Mouse (Mus musculus) kidney, postnatal 25 days (tissue): Measurements from ENCODE around the gene Gpc1.
A peak's percentile ranks its signal among the peaks of the same experiment; 100 is the strongest.

Source experiments
- DNase-seq, 2 experiments: peaks; one replicate each; pipeline ENCODE4 v3.0.0; 2021; ENCODE audit warnings: mixed read lengths in 2 of 2

Gpc1 gene

DNA sequence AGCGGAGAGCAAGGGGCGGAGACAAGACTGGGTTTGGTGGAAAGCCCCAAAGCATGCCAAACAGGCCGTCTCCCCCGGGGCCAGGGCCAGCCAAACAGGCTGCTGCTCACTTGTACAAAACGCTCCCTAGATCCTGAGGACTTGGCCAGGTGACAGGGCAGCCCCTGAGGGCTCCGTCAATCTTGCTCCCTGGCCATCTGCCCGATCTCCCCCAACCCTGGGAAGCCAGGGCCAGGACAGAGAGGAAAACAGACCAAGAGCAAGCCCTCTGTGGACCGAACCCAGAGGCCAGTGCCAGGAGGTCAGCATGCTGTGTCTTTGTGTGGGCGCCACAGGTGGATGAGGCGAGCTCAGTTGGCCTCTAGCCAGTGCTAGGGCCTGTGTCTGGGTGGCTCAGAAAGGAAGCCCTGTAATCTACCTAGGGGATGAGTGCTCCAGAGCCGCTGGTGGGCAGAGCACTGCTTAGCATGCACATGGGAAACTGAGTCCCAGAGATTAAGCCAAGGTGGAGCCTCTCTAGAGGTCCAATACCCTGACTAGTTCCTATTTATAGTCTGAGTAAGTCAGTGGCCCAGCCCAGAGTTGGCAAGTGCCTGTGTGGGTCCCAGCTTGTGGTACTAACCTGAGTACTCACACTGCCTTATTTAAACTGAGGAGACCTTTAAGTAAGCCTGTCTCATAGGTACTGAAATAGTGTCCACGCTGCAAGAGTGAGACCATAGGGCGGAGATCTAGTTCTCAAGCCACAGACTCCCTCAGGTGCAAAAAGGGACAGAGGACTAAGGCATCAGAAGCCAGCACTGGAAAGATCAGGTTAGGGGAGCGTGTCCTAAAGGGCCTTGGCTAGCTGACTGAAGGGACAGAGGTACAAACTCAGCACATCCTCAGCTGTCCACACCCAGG, 6.7 kb downstream of the Gpc1 start:
- peak in 1 of 2 experiments; percentile 56 for DNase-seq

DNA sequence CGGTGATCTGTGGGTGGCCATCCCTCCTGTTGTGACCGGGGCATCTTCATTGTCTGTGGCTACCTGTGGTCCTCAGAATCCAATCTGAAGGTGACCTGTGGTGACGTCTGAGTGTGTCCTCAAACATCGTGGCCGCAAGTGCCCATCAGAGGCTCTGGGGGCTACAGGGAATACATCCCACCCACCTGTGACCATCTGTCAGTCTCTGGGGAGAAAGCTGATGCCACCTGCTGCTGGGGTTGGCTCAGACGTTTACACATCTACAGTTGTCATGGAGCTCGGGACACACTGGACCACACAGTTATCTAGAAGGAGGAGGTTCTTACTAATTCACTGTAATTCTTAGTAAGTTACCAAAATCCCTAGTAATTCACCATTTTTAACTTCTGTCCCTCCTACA, 7.8 kb downstream of the Gpc1 start:
- no peak for DNase-seq

DNA sequence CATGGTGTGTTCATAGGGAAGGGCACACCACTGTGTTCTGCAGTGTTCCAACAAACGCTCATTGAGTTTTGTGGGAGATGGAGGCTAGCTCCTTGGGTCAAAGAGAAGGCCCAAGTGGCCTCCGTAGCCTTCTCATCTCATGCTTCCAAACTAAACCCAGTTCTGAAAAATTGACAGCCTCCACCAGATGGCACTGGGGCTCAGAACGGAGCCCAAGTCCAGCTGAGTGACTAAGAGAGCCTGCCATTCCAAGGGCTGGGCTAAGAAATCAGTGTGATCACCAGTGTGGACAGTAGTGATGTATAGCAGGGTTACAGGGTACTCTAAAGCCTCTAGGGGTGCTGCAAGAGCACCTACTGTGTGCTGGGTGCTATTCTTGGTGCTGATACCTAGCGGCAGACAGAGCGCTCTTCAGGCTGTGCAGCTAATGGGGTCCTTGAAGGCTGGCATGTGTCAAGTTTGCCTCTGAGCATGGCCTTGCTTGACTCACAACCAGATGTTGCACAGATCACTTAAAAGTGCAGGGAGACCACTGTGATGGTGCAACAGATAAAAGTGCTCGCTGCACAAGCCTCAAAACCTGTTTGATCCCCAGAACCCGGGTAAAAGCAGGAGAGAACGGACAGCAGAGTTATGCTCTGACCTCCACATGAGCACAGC, 8.9 kb downstream of the Gpc1 start:
- no peak for DNase-seq

DNA sequence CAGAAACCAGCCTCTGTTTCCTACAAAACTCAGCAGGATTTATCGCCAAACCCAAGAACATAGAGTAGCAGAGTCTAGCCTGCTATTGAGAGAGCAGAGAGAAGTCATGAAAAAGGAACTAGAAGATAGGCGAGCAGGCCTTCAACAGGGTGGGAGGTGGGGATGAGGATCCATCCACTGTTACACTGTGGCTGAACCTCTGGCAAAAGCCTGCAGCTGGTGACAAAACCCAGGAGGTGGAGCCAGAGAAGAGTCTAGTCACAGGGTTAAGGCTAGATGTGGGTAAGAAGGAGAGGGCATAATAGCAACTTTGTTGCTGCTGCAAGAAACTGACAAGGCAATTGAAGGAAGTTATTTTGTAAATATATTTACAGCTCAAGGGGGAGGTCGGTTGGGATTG, 10.0 kb downstream of the Gpc1 start:
- no peak for DNase-seq

DNA sequence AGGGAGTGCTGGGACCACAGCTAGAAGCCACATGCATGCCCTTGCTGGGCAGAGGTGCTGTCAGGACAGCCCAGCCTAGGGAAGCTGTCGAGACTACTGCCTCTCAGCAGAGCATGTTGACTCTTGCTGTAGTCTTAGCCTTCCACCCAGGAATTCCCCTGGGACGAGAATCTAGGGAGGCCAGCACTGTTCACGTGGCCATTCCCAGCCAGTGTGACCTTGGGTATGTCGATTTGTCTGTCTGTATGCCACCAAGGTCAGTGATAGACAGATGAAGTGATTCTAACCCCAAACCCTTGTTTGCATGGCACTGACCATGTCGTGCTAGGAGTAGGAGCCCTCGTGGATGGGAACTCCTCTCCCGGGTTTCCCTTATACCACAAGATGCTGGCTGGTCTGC, 14.4 kb downstream of the Gpc1 start:
- DNase-seq, result no peak

DNA sequence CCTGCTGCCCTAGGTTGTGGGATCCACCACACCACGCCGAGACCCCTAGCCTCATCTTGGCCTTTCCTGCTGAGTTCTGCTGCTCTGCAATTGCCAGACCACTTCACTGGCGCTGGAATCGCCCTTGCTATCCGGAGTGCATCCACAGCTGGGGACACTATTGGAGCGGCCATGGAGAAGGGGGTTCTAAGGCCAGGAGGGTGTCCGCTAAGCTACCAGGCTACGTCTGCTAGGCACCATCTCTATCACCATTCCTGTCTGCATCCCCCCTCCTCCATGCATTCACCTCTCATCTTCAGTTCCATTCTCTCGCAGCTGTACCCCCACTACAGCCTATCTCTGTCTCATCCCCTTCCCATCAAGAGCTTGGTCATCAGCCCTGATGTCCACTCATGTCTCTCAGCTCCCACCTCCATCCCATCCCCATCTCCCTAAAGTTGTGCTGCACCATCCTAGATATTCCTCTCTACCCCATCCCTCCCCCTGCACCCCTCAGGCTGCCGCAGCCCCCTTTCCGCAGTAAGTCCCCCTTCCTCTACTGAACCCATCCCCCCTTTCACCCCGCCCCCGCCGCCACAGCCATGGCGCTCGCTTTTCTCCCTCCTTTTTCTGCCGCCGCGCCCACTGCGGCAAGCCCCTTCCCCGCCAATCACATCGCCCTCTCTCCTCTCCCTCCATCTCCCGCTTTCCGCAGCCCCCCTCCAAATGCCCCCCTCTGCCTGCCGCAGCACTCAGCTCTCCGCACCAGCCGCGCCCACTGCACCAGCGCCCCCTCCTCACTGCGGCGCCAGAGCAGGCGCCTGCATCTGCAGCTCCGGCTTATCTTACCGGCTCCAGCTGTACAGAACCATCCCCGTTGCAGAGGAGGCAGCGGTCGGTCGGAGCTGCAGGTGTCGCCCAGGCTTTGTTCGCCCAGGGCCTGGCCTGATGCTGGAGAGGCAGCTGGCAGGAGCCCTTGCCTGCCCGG, 16.7 kb downstream of the Gpc1 start:
- no peak for DNase-seq

DNA sequence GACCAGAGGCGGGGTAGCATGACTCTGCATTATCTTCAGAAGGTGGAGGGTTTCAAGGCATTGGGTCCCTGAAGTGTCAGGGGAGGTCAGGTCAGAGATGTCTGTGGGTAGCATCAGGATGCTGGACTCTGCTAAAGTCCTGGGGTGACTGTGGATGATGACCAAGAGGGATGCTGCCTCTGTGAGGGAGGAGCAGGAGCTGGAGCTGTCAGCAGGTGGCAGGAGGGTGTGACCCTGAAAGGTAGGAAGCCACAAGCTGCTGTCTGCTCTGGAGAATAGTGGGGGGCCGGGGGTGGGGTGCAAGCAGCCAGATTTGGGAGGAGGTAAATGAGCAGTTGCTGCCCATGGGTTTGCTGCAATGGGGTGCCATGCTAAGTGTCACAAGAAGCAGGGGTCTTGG, 18.0 kb downstream of the Gpc1 start:
- DNase-seq, result no peak

DNA sequence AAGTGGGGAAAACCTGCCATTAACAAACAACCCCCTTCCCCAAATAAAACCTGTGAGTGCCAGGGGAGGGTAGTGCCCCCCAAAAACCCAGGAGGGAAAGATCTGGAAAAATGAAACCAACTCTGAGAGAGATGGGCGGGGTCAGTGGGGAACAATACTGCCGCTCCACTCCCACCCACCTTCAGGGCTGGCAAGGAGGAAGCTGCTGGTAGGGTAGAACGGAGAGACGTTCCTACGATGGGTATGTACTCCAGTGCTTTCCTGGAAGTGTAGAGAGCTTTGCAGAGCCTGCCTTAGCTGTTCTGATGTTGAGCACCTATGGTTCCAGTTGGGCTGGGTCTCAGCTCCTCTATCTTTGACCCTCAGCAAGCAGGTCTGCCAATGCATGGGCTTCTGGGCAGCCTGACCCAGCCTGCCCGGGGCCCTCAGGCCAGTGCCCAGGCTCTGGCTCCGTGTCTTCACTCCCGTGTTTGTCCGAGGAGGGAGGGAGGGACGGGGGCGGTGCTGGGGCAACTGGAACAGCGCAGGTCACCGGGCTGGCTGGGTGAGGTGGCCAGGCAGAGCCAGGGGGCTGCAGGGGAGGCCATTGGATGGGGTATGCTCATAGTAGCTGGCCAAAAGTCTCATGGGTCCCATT, 18.6 kb downstream of the Gpc1 start:
- DNase-seq, result no peak

DNA sequence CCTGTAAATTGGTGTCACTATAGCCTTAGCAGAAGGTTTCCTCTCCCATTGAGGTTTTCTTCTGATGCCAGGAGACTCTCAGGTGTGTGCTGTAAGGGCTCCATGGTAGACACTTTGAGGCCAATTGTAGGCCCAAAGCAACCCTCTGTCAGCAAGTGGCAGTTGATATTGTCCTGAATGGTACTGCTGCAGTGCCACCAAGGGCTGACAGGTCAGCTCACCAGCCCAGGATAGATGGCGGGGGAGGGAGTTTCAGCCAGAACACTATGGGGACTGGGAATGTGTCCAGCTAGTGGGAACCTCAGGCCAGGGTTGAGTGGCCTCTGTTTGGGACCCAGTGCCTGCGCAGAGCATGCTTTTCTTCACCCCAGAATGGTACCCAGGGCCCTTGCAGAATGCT, 21.0 kb downstream of the Gpc1 start:
- no peak for DNase-seq

DNA sequence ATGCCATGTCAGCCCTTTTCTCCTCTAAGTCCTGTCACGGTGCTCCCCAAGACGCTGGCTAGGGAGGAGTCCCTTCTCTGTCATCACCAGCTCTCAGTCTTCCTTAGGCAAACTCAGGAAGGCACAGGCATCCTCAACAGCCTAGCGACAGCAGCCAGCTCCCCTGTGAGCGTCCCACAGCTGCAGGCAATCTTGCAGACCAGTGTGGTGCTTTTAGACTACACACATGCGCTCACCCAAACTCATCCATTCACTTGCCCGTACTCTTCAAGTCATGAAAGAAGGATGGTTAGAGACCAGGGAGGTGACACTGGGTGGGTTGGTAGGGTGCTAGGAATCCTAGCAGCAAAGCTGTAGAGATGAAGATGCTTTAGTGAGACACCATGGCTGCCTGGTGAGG, 30.1 kb downstream of the Gpc1 start:
- no peak for DNase-seq

DNA sequence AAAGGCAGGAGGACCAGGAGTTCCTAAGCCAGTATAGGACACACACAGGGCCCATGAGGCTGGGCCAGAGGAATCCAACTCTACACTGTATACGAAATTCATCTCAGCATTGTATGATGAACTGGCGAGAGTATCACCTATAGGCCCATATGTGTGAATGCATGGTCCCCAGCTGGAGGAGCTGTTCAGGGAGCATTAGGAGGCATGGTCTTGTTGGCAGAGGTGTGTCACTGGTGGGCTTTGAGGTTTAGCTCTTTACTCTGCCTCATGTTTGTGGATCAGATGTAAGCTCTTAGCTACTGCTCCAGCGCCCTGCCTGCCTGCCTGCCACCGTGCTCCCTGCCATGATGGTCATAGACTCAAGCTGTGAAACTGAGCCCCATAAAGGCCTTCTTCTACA, 31.8 kb downstream of the Gpc1 start:
- DNase-seq, result no peak

DNA sequence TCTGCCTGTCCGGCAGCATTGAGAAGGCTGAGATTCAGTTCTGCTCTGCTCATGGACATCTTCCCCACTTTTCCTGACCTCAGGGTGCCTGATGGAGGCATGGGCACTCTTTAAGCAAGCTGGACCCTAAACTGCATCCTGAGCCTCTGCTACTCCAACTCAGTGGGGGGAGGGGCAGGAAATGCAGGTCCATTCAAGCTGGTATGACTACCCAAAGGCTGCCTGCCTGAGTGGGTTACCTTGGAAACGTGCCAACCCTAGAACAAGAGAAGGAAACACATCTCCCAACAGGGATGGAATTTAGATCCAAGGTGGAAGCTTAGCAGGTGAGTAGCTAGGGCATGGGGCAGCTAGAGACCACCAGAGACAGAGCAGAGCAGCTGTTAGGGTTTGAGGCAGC, 34.7 kb downstream of the Gpc1 start:
- no peak for DNase-seq

DNA sequence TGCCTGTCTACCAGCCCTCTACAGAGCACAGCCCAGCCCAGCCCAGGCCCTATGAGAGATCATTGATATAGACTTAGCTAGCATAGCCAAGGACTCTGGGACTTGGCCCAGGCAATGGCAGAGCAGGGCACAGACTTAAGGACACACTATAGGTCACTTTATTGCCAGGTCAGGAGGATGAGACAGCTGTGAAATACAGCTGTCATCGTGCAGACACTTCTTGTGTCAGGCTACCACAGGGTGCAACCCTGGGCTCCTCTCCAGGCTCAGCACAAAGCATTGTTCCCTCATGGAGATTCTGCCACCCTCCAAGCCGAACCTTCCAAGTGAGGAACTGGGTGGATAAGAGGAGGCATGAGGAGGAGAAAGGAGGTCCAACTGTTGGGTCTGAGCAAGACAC, 38.5 kb downstream of the Gpc1 start:
- no peak for DNase-seq

DNA sequence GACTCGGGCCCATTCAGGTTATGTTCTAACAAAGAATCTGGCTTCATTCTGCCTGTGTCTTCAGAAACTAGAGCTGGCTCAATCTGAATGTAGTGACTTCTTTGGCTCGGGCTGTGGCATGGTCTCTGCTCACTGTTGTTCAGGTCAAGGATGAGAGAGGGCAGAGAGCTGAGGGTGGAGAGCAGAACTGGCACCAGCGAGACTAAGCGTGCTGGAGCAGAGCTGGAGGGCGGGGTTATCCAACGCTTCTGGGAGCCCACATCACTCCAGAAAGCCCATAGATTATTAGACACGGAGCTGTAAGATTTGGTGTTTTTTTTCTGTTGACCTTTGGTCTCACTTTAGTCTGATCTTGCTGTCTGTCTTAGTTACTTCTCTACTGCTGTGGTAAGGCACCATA, 41.2 kb downstream of the Gpc1 start:
- peak; percentile 29 to 77 for DNase-seq

DNA sequence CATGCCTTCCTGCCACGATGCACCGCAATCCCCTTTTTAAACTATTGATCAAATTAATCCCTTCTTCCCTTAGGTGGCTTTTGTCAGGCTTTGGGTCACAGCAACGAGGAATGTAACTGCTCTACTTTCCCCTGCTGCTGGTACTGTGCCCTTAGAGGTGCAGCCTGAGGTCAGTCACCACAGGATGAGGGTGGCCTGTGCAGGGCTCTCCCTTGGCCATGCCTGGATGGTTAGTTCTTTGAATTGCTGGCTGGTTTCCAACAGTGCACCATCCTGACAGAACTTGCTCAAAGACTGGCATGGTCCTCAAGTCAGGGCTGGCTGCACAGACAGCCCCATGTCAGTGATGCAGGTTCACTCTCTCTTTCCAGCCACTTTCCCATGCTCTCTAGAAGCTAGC, 42.6 kb downstream of the Gpc1 start:
- DNase-seq, result peak; percentile 50 to 79

DNA sequence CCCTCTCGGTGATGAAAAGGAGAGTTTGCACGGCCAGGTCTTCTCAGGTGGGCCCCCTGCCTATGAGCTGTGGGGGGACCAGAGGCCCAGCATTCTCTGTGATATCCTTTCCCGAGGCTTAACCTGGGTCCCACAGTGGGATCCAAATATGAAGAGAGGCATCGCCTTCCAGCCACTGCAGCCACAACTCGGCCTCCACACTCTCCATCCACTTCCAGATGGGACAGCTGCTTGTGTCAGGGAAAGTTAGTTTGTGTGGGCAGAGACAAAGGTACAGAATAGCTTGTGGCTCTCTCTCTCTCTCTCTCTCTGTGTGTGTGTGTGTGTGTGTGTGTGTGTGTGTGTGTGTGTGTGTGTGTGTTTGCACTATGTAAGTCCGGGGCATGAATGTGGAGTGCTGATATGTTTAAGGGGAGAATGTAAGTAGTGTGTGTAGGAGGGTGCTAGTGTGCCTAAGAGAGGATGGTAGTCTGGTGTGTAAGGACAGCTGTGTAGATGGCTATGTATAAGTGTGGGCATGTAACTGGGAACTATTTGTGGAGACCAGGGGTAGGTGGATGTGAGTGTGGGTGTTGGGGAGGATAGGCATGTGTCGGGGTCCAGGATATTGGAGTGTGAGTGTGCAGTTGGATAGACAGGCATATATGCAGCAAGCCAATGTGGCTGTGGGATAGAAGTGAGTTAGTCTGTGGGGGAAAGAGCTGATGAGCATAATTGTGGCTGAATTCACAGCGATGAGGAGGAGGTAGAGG, 44.1 kb downstream of the Gpc1 start:
- DNase-seq, result no peak

DNA sequence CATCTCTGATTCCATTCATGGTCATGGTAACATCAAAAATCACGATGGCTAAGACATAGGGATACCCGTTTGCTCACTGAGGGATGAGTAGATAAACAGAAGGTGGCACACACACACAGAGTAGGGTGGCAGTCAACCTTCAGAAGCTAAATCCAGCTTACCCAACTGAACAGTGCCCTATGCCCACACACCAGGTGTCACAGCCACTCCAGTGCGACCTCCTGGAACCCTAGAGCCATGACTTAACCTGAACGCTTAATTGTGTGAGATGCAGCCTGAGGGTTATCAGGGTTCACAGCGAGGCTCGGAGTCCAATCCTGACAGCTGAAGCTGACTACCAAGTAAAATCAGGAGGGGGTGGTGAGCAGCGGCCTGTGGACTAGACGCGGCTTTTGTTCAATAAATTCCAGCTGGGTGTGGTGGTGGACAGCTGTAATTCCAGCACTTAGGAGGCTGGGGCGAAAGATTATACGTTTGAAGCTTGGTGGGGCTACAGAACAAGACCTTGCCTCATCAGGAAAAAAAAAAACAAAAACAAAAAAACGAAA, 46.1 kb downstream of the Gpc1 start:
- no peak for DNase-seq

DNA sequence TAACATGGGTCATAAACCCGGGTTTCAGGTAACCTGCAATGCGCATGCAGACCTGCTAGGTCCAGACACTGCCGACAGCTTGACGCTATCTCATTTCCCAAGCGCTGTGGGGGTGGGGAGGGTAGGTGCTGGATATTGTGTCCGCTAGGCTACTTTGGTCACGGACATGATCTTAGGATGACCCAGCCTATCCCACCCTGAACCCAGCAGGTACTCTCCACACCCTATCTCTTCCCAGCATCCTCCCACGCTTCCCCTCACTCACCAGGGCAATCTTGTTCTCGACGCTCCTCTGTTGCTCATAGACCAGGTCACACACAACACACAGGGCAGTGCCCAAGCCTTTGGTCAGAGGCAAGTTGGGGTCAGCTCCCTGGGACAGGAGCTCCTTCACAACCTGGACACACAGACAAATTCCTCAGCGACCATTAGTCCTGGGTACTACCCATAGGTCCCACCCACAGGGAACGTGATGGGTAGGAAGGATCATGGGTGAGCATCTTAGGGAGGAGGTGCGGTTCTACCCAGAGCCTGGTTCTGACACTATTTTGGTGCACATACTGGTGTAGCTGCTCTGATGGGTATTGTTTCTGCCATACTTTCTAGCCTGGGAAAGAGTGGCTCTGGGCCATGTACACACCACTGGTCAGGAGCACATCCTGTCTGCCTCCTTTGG, 46.8 kb downstream of the Gpc1 start:
- DNase-seq, result no peak

DNA sequence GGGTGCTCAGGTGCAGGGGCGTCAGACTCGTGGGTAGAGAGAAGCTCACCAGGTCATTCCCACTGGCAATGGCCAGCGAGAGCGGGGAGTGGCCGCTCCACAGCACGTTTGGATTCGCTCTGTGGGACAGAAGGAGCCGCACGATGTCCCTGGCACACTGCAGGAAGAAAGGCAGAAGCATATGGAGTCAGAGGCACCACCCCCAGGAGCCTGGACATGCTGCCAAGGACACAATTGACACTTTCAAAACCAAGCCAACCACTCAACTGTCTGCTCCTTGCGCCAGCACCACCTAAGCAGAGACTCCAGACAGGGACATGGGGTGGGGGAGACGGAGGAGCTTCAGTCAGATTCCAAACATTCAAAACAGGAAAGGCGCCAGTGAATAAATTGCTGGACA, 47.8 kb downstream of the Gpc1 start:
- no peak for DNase-seq

DNA sequence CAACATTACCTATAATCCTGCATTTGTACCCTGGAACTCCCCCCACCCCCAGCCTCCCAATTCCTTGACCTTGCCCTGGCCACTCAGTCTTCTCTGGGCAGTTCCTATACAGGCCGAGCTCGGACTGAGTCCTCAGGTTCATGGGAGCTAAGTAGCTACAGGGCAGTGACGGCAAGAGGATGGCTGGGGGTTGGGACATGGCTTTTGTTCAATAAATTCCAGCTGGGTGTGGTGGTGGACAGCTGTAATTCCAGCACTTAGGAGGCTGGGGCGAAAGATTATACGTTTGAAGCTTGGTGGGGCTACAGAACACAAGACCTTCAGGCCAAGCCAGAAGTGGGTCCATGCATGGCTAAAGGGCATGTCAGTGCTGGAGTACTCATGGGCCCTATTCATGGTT, 48.7 kb downstream of the Gpc1 start:
- DNase-seq, result no peak

DNA sequence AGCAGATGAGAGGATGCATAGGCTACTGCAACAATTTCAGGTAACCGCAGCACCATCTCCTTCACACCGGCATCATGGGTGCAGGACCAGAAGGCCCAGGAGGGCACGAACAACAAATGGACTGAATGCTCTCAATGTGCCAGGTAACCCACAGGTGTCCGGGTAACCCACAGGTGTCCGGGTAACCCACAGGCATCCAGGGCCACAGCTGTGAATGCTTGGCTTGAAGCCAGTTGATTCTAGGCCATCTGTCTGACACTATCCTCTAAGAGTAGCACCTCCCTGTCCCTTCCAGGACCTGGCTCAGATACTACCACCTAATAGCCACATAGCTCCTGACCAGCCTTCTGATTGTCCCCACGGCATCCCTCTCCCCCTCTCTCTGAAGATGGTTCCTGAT, 50.5 kb downstream of the Gpc1 start:
- no peak for DNase-seq
